Mouse (Mus musculus): ENCODE measurements around the gene Adamts16.

GRCm38 (mm10) chr13:70707158-70707854, 134.3 kb downstream of the Adamts16 start:
- TF ChIP-seq POLR2A (IDR thresholded peaks at IDR 0.05; ENCODE audit: low read depth, low read length) (no peak), CTCF (IDR thresholded peaks at IDR 0.05; ENCODE audit: borderline replicate concordance, insufficient read depth, low read length) (no peak)

Data from embryonic fibroblast, embryonic 13.5 days (primary cell).